Mouse (Mus musculus) C2C12 (cell line): ENCODE measurements around the gene 9430038I01Rik.

Experiments used
- CTCF ChIP-seq: IDR thresholded peaks from one replicate; pipeline ENCODE4 v1.5.1; 2011; ENCODE audit not compliant: control insufficient read depth, insufficient read depth, insufficient read length
- MAX ChIP-seq: IDR thresholded peaks from one replicate; pipeline ENCODE4 v1.6.1; 2011; ENCODE audit warnings: mild to moderate bottlenecking, control low read depth

DNA sequence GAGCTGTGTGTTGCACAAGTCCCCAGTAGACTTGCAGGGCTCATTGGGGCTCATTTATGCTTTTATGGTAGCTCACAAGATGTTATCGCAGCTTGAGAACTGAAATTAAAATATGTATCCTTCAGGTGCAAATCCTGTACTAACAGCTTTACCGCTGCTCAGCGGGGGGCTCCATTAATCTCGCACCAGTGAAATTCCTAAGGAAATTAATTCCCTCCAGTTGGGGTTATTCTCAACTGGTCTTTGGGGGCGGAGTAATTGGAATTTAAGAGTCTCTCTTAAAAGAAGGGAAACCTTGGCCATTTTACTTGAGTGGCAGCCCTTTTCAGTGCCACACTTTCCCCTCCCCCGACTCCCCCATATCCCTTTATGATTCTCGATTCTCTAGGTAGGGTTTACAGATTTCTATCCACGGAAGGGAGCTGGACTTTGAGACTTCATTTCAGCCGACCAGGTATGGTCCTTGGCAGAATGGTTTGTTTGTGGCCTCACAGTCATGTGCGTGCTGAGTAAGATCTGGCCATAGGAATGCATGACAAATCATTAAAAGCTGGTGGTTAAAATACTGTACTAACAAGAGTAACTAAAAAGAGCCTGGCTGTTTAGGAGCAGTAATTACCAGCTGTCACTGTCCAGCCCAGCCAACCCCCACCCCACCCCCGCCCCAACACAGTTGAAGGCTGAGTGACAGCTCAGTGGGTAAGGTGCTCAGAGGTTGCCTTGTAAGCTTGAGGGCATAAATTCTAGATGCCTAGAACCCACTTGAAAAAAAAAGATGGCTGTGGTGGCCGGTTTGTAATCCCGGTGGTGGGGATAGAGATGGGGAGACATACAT is 21.4 kb upstream of the 9430038I01Rik start:
- TF ChIP-seq CTCF, result no peak
- no peak for TF ChIP-seq MAX
